Mouse (Mus musculus): ENCODE data around the gene Hdgfl2.
A peak's percentile ranks its signal among the peaks of the same experiment; 100 is the strongest.
"Not testable (repeated sequence)": the region's sequence is repeated elsewhere in the genome, so short reads cannot be mapped to it uniquely, and the experiment has no call there.

Gene Hdgfl2

DNA sequence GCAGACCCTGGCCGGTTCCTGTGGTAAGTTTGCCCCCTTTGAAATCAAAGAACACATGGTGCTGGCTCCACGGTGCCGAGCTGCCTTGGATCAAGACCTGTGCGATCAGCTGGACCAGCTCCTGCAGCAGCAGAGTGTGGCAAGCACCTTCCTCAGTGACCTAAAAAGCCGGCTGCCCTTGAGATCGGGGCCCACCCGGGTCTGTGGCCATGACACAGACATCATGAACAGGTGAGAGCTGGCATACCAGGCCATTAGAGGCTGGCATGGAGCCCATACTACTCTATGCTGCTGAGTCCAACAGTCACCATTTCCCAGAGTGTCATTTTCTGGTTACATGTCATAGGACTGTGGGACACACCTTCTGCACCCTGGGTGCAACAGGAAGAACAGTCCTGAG, 17.4 kb upstream of the Hdgfl2 start:
- no peak for DNase-seq (ENCODE audit: low spot score)

DNA sequence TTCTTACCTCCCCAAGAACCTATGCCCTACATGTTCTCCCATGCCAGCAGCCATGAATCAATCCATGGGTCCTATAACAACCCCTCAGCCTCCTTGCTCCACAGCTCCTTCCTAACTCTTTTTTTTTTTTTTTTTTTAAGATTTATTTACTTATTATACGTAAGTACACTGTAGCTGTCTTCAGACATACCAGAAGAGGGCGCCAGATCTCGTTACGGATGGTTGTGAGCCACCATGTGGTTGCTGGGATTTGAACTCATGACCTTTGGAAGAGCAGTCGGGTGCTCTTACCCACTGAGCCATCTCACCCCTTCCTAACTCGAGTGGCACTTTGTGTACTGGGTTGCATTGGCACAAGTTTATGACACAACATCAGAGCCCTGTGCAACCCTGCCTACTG, 13.7 kb upstream of the Hdgfl2 start:
- DNase-seq (ENCODE audit: low spot score): not testable (repeated sequence)

DNA sequence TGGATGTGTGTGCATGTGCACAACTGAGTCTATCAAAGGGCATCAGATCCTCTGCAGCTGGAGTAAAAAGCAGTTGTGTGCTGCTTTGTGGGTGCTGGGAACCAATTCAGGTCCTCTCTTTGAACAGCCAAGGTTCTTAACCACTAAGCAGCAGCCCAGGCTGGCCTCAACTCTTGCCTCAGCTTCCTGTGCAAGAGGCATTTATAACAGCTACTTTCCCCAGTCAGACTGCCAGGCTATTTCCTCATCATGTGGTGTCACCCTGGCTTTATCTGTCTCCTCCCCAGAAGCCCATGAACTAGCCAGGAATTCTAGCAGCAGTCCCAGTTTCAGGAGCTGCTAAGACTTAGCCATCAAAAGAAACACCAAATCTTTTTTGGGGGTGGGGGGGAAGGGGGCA, 13.0 kb upstream of the Hdgfl2 start:
- no peak for DNase-seq (ENCODE audit: low spot score)

DNA sequence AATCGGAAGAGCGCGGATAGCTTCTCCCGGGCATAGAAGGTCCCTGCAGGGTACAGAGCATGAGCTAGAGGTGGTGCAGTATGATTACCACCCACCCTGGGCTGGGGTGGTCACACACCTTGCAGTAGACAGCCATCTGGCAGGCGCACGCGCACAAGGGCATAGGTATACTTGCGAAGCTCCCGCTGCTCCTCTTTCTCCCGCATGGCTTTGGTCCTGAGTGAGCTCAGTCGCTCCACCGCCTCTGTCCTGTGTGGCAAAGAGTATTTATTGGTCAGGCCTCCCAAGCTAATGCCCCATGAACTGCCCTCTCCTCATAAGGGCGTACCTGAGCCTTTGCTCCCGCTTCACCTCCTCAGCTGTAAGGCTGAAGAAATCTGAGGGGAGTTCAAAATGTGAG, 10.4 kb upstream of the Hdgfl2 start:
- DNase-seq (ENCODE audit: low spot score): no peak

DNA sequence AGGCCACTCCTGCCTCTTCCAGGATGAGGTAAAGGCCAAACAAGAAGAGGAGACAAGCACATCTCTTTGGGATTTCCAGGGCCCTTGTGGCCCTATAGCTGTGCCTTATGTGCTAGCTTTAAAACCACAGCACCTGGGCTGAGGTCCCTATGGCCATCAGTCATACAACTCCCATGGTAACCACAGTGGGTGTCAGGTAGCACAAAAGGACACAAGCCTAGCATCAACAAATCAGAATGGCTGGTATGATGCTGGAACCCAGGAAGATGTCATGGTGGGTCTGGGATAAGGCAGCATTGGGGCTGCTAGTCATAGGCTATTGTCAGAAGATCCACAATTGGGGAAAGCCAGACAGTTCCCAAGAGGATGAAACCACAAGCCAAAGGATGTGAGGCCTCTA, 8.3 kb upstream of the Hdgfl2 start:
- no peak for DNase-seq (ENCODE audit: low spot score)

DNA sequence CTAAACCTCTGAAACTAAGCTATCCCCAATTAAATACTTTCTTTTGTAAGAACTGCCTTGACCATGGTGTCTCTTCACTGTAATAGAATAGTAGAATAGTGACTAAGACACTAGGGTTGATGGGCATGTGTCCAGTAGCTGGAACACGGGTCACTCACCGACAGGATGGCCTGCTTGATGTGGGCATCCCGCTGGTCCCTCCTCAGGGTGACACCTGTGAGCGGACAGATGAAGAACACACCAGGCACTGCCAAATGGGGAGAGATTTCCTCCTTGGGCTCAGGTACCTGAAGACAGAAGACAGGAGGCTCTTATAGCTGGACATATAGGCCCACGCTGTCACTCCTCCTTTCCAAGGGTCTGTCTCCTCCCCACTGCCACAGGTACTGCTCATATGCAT, 7.2 kb upstream of the Hdgfl2 start:
- DNase-seq (ENCODE audit: low spot score): no peak

- peak; percentile 80 for DNase-seq (ENCODE audit: low spot score)
Observed at GRCm38 (mm10) chr17:56074097-56074826, 5.2 kb upstream of the Hdgfl2 start.

DNA sequence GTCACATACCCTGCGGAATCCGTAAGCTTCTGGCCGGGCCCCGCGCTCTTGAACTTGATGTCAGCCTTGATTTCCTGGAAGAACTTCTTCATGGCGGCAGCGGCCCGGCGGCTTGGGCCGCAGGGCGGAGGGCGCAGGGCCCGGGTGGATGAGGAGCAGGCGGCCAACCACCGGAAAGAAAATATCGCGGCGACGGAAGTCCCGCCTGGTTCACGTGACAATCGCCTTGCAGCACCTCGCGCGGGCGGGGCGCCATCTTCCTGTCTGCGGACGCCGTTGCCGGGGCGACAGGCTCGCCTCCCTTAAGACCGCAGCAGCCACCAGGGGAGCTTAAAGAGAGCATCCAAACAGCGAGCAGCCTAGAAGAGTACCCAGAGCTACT, 4.6 kb upstream of the Hdgfl2 start, which contains the start of gene Ubxn6:
Gene Ubxn6 (minus strand): TSS at position 202 of the 382 bp plus-strand sequence.
- peak; percentile 98 for DNase-seq (ENCODE audit: low spot score)

GRCm38 (mm10) chr17:56077523-56077922, 1.9 kb upstream of the Hdgfl2 start:
- no peak for DNase-seq (ENCODE audit: low spot score)

DNA sequence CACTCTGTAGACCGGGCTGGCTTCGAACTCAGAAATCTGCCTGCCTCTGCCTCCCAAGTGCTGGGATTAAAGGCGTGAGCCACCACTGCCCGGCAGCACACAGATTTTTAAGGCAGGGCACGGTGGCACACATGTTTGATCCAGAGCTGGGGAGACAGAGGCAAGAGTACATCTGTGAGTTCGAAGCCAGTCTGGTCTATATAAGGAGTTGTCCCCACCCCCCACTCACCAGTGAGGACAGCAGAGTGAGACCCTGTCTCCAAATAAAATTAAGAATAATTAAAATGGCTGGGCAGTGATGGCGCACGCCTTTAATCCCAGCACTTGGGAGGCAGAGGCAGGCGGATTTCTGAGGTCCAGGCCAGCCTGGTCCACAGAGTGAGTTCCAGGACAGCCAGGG, 1.1 kb upstream of the Hdgfl2 start:
- DNase-seq (ENCODE audit: low spot score): not testable (repeated sequence)

DNA sequence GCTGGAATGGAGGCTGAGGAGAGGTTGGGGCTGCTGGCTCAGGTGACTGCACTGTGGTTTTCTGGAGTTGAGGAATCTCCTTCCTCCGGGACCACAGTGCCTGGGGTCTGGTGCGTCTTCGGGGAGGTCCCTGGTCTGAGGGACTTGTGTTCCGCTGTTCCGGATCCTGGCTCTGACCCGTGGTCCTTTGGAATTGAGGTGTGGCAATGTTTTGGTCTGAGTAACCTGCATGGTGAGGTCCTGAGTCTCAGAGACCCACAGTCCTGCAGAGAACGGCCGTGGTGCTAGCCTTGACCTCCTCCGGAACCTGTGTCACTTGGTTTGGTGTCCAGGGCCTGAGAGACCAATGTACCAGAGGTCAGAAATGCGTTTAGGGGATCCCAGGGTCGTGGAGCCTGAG, 487 bp downstream of the Hdgfl2 start:
- no peak for DNase-seq (ENCODE audit: low spot score)

- DNase-seq (ENCODE audit: low spot score): peak; percentile 59
Observed at GRCm38 (mm10) chr17:56080781-56081585, 1.5 kb downstream of the Hdgfl2 start.

GRCm38 (mm10) chr17:56092312-56092711, 12.9 kb downstream of the Hdgfl2 start:
- DNase-seq (ENCODE audit: low spot score): no peak

GRCm38 (mm10) chr17:56092794-56093193, 13.4 kb downstream of the Hdgfl2 start:
- no peak for DNase-seq (ENCODE audit: low spot score)

GRCm38 (mm10) chr17:56096883-56097282, 17.4 kb downstream of the Hdgfl2 start:
- DNase-seq (ENCODE audit: low spot score): no peak

GRCm38 (mm10) chr17:56098180-56098579, 18.7 kb downstream of the Hdgfl2 start:
- no peak for DNase-seq (ENCODE audit: low spot score)

GRCm38 (mm10) chr17:56098711-56099572, 19.5 kb downstream of the Hdgfl2 start:
- no peak for DNase-seq (ENCODE audit: low spot score)

DNA sequence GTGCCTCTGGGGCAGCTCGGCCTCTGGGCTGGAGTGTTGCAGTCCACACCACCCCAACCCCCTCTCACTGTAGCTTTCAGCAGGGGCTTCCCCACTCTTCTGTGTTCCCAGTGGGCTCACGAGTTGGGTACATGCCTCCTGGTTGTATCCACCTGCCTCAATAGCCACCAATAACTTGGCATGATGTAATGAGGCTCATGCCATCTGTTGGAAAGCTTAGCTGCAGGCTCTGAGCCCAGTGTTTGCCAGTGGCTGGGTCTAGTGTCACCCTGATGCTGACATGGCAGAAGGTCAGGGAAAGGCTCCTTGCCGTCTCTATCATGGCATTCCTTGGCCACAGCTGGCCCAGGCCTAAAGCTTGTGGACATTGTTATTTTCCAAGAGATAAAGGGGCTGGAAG, 21.4 kb downstream of the Hdgfl2 start:
- no peak for DNase-seq (ENCODE audit: low spot score)

- DNase-seq (ENCODE audit: low spot score): no peak
Observed at GRCm38 (mm10) chr17:56102158-56102557, 22.7 kb downstream of the Hdgfl2 start.

DNA sequence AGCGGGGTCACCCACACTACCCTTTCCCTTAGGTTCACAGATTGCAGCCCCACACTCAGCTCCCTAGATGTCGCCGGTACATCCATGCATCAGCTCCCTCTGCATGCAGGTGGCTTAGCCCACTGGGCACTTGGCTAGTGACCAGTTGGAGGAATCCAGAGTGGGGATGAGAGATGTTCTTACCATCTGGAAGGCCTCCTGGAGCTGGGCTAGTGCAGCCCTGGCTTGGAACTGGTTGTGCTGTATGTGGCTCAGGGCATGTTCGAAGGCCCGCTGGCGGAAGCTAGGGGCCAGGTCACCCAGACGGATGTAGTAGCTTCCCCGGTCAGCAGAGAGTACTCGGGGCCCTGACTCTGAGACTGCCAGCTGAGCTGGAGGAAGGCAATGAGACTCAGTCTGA, 23.5 kb downstream of the Hdgfl2 start:
- DNase-seq (ENCODE audit: low spot score): no peak

GRCm38 (mm10) chr17:56103465-56104285, 24.2 kb downstream of the Hdgfl2 start:
- DNase-seq (ENCODE audit: low spot score): no peak

DNA sequence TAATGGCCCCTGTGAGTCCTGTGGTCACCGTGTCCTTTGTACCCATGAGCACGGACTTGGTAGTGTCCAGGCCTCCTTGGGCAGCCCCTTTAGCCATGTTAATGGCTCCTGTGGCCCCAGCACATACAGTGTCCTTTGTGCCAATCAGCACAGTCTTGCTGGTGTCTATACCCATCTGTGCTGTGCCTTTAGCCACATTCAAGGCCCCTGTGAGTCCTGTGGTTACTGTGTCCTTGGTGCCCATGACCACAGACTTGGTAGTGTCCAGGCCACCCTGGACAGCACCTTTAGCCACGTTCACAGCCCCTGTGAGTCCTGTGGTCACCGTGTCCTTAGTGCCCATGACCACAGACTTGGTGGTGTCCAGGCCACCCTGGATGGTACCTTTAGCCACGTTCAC, 25.4 kb downstream of the Hdgfl2 start:
- DNase-seq (ENCODE audit: low spot score): not testable (repeated sequence)

Data from layer of hippocampus, adult 11-12 months (tissue).